In genomic region chr4:114733256-114734004, GRCm38 (mm10) we compare ENCODE assay signal across 30 mouse cellular contexts.
DNase-seq lines count a peak whose midpoint lies in the region; ATAC-seq lines count a peak whose summit lies in the region.
"Had no signal": no experiment of that assay in that cellular context is flagged by ENCODE, and none has a peak within 500 bp of the region (broad histone marks: within the 10 kb centered on the region; RNA-seq: fewer than 3 reads in every experiment).

No protein-coding gene starts in this region.

- no peaks in the 10 kb centered on the region for H3K4me1 ChIP-seq in liver, embryonic 11.5 days (replicated peaks; ENCODE audit: control insufficient read depth, insufficient read depth, low read length)
- H3K4me1 ChIP-seq in liver, embryonic 12.5 days = no peaks in the 10 kb centered on the region
- H3K4me1 ChIP-seq in neural tube, embryonic 15.5 days = no peaks in the 10 kb centered on the region
- peaks cover 14% of the 10 kb centered on the region for H3K4me1 ChIP-seq in limb, embryonic 13.5 days
- H3K4me1 ChIP-seq: embryonic facial prominence, embryonic 15.5 days; heart, embryonic 13.5 days; liver, embryonic 15.5 days; lung, embryonic 15.5 days had no signal

- no peak overlapping the region for H3K9ac ChIP-seq in liver, embryonic 11.5 days (ENCODE audit: low read depth, low read length)
- H3K9ac ChIP-seq in liver, embryonic 12.5 days = no peak overlapping the region
- H3K9ac ChIP-seq in neural tube, embryonic 15.5 days (replicated peaks) = no peak overlapping the region
- H3K9ac ChIP-seq in limb, embryonic 13.5 days = no peak overlapping the region
- H3K9ac ChIP-seq: embryonic facial prominence, embryonic 15.5 days; heart, embryonic 13.5 days; hindbrain, embryonic 14.5 days; liver, embryonic 15.5 days; lung, embryonic 15.5 days; neural tube, embryonic 13.5 days had no signal

- H3K4me3 ChIP-seq in liver, embryonic 11.5 days (ENCODE audit: low read depth, low read length) = no peak overlapping the region
- H3K4me3 ChIP-seq in liver, embryonic 12.5 days = no peak overlapping the region
- no peak overlapping the region for H3K4me3 ChIP-seq in neural tube, embryonic 15.5 days (replicated peaks)
- H3K4me3 ChIP-seq in limb, embryonic 13.5 days = no peak overlapping the region
- H3K4me3 ChIP-seq: embryonic facial prominence, embryonic 15.5 days; heart, adult 2 months; heart, embryonic 13.5 days; liver, embryonic 15.5 days; lung, embryonic 15.5 days; myocyte; neural tube, embryonic 13.5 days had no signal

- peak; percentile 17 for DNase-seq in liver, embryonic 11.5 days (ENCODE audit: low spot score)
- DNase-seq in neural tube, embryonic 10.5 days (ENCODE audit: extremely low spot score, low spot score) = peak; percentile 10
- no peak for DNase-seq in cerebellum, adult 11-12 months
- DNase-seq in right cerebral cortex, adult 18-20 months = no peak
- DNase-seq: adrenal gland, postnatal 25 days; B cell, adult 2 months; cerebellum, adult 18-20 months; cerebellum, postnatal 10 days; gastrocnemius, postnatal 36 days; heart, adult 2 months; heart, postnatal 10 days; kidney, adult 2 months; kidney, postnatal 4 days; left cerebral cortex, postnatal 4 days; right cerebral cortex, postnatal 14 days; thymus, adult 18-20 months; thymus, postnatal 25 days had no signal

- 87% methylated on average over 10 of the region's 10 CpGs for WGBS in liver, embryonic 11.5 days
- WGBS in liver, embryonic 12.5 days (ENCODE audit: insufficient replicate concordance) = 78% methylated on average over 10 of the region's 10 CpGs
- 84% methylated on average over 10 of the region's 10 CpGs for WGBS in neural tube, embryonic 15.5 days
- 71% methylated on average over 10 of the region's 10 CpGs for WGBS in limb, embryonic 13.5 days

- no peak overlapping the region for H3K27ac ChIP-seq in liver, embryonic 11.5 days (ENCODE audit: low read depth, low read length)
- H3K27ac ChIP-seq in liver, embryonic 12.5 days = no peak overlapping the region
- H3K27ac ChIP-seq in neural tube, embryonic 15.5 days (replicated peaks) = no peak overlapping the region
- no peak overlapping the region for H3K27ac ChIP-seq in limb, embryonic 13.5 days
- H3K27ac ChIP-seq: embryonic facial prominence, embryonic 15.5 days; heart, adult 2 months; heart, embryonic 13.5 days; hindbrain, embryonic 14.5 days; kidney, postnatal 0 days; liver, embryonic 15.5 days; lung, embryonic 15.5 days; neural tube, embryonic 13.5 days had no signal

- no peaks in the 10 kb centered on the region for H3K36me3 ChIP-seq in liver, embryonic 11.5 days (ENCODE audit: control insufficient read depth, insufficient read depth, low read length)
- H3K36me3 ChIP-seq in liver, embryonic 12.5 days = no peaks in the 10 kb centered on the region
- H3K36me3 ChIP-seq in neural tube, embryonic 15.5 days = no peaks in the 10 kb centered on the region
- H3K36me3 ChIP-seq in limb, embryonic 13.5 days = no peaks in the 10 kb centered on the region
- H3K36me3 ChIP-seq: embryonic facial prominence, embryonic 15.5 days; heart, embryonic 13.5 days; liver, embryonic 15.5 days; lung, embryonic 15.5 days; neural tube, embryonic 13.5 days had no signal

- no peak overlapping the region for H3K4me2 ChIP-seq in liver, embryonic 11.5 days
- H3K4me2 ChIP-seq in liver, embryonic 12.5 days = no peak overlapping the region
- no peak overlapping the region for H3K4me2 ChIP-seq in neural tube, embryonic 15.5 days
- no peak overlapping the region for H3K4me2 ChIP-seq in limb, embryonic 13.5 days (replicated peaks)
- H3K4me2 ChIP-seq: embryonic facial prominence, embryonic 15.5 days; heart, embryonic 13.5 days; hindbrain, embryonic 14.5 days; liver, embryonic 15.5 days; lung, embryonic 15.5 days; neural tube, embryonic 13.5 days had no signal

- H3K27me3 ChIP-seq in liver, embryonic 11.5 days (replicated peaks; ENCODE audit: control insufficient read depth, insufficient read depth, low read length) = no peaks in the 10 kb centered on the region
- no peaks in the 10 kb centered on the region; the same call in 1 of the 2 replicates for H3K27me3 ChIP-seq in liver, embryonic 12.5 days (replicated peaks)
- no peaks in the 10 kb centered on the region for H3K27me3 ChIP-seq in neural tube, embryonic 15.5 days (replicated peaks)
- peaks cover 20% of the 10 kb centered on the region for H3K27me3 ChIP-seq in limb, embryonic 13.5 days
- H3K27me3 ChIP-seq: embryonic facial prominence, embryonic 15.5 days; liver, embryonic 15.5 days; lung, embryonic 15.5 days; neural tube, embryonic 13.5 days had no signal

- no peak for ATAC-seq in liver, embryonic 11.5 days (replicated peaks; ENCODE audit: low FRiP score)
- no peak for ATAC-seq in liver, embryonic 12.5 days
- no peak for ATAC-seq in neural tube, embryonic 15.5 days (ENCODE audit: low FRiP score)
- peak; percentile 79 for ATAC-seq in limb, embryonic 13.5 days (ENCODE audit: low FRiP score, low read depth)
- ATAC-seq: forebrain, embryonic 14.5 days; midbrain, embryonic 16.5 days had no signal

- no peaks in the 10 kb centered on the region for H3K9me3 ChIP-seq in liver, embryonic 11.5 days (ENCODE audit: control insufficient read depth, low read length)
- no peaks in the 10 kb centered on the region for H3K9me3 ChIP-seq in liver, embryonic 12.5 days (replicated peaks)
- no peaks in the 10 kb centered on the region for H3K9me3 ChIP-seq in neural tube, embryonic 15.5 days (replicated peaks)
- H3K9me3 ChIP-seq in limb, embryonic 13.5 days = no peaks in the 10 kb centered on the region
- H3K9me3 ChIP-seq: embryonic facial prominence, embryonic 15.5 days; heart, embryonic 13.5 days; liver, embryonic 15.5 days; lung, embryonic 15.5 days; neural tube, embryonic 13.5 days had no signal

Comparison
In these comparisons a context has a peak if more than half of its experiments do, and no peak if none do; other contexts are left out.
1. DNase-seq: peak in liver, embryonic 11.5 days (single experiment) and neural tube, embryonic 10.5 days (single experiment); none in cerebellum, adult 11-12 months (single experiment) and right cerebral cortex, adult 18-20 months (single experiment).